Mouse (Mus musculus) liver, embryonic 16.5 days (tissue): ENCODE results near the gene Cltc. TPM values are rescaled to one million over a fixed set of nuclear protein-coding genes. Genes with fewer than 3 reads are reported as not detected.
A peak's percentile ranks its signal among the peaks of the same experiment; 100 is the strongest.

Experiments
- ATAC-seq: fragments of 200-750 bp; cut with Nextera tagmentation; 2 replicates; pipeline ENCODE4 v1.8.0; 2017; ENCODE audit warnings: low read depth, mild to moderate bottlenecking, moderate number of reproducible peaks, moderate library complexity
- H3K27ac ChIP-seq: fragments of 300-500 bp; sonication (generic); 2 replicates; pipeline ENCODE4 v1.5.1; 2014; ENCODE audit warnings: mild to moderate bottlenecking, low read length
- H3K27me3 ChIP-seq: fragments of 300-500 bp; sonication (generic); 2 replicates; pipeline ENCODE4 v1.6.1; 2014; ENCODE audit warnings: low read depth, low read length, mixed read lengths; ENCODE audit not compliant: control insufficient read depth, insufficient read depth
- H3K36me3 ChIP-seq: fragments of 300-500 bp; sonication (generic); 2 replicates; pipeline ENCODE4 v1.6.1; 2014; ENCODE audit warnings: mild to moderate bottlenecking; ENCODE audit not compliant: control insufficient read depth, insufficient read depth
- H3K4me1 ChIP-seq: fragments of 300-500 bp; sonication (generic); 2 replicates; pipeline ENCODE4 v1.6.1; 2014; ENCODE audit warnings: low read depth, low read length, mixed read lengths; ENCODE audit not compliant: control insufficient read depth
- H3K4me2 ChIP-seq: fragments of 300-500 bp; sonication (generic); 2 replicates; pipeline ENCODE4 v1.6.1; 2014; ENCODE audit warnings: low read depth, low read length, mixed read lengths
- H3K4me3 ChIP-seq: fragments of 300-500 bp; sonication (generic); 2 replicates; pipeline ENCODE4 v1.5.1; 2014; ENCODE audit warnings: low read depth, mild to moderate bottlenecking, low read length
- H3K9ac ChIP-seq: fragments of 300-500 bp; sonication (generic); 2 replicates; pipeline ENCODE4 v1.6.1; 2014; ENCODE audit warnings: low read depth, low read length
- H3K9me3 ChIP-seq: fragments of 300-500 bp; sonication (generic); replicated peaks from 2 replicates; pipeline ENCODE4 v1.6.1; 2016; ENCODE audit warnings: low read length; ENCODE audit not compliant: control insufficient read depth
- WGBS: fragments of 180-500 bp; shearing (Covaris S2); extraction: QIAGEN DNeasy Blood & Tissue Kit; methylation state at CpG from one replicate; pipeline ENCODE4 v1.1.7; 2014; ENCODE audit not compliant: insufficient replicate concordance; 5-methylcytosine and 5-hydroxymethylcytosine counted together
- polyA plus RNA-seq: library from polyadenylated mRNA; unstranded; fragments of >200 nt; fragmentation: Nextera tagmentation; extraction: Ambion mirVana; gene quantifications from 2 replicates; pipeline ENCODE4 v1.2.1, GENCODE M21; 2015

The Cltc gene
- polyA plus RNA-seq, 1 experiment from 2014 or later, result 96.5 TPM

DNA sequence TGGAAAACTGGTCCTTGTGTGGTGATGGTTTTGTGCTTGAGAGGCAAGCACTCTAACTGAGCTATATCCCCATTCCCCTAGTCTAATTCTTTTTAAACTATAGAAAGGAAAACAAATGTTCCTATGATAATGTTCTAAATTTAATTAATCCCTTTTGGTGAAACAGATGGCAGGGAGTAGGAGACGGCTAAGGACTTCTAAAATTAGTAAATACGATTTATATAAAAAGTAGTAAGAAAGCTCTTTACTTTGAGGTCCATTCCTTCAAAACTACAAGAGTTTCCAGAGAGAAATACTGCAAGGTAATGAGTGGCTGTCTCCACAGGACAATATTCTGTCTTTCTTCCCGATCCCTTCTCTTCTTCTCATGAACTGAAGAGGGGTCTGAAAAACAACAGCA is 93.0 kb downstream of the Cltc start:
- peak overlapping the region; percentile 10; the same call in 1 of the 2 replicates for H3K4me3 ChIP-seq
- ATAC-seq, result no peak
- peak overlapping the region; percentile 62 for H3K4me2 ChIP-seq
- peaks cover 12% of the 10 kb centered on the region for H3K36me3 ChIP-seq
- no peaks in the 10 kb centered on the region for H3K9me3 ChIP-seq
- no peaks in the 10 kb centered on the region for H3K27me3 ChIP-seq
- H3K9ac ChIP-seq, result peak overlapping the region; percentile 48; the same call in 1 of the 2 replicates
- peaks cover 46% of the 10 kb centered on the region for H3K4me1 ChIP-seq
- H3K27ac ChIP-seq, result peak overlapping the region; percentile 99
- 79% methylated on average over 3 of the region's 3 CpGs for WGBS

DNA sequence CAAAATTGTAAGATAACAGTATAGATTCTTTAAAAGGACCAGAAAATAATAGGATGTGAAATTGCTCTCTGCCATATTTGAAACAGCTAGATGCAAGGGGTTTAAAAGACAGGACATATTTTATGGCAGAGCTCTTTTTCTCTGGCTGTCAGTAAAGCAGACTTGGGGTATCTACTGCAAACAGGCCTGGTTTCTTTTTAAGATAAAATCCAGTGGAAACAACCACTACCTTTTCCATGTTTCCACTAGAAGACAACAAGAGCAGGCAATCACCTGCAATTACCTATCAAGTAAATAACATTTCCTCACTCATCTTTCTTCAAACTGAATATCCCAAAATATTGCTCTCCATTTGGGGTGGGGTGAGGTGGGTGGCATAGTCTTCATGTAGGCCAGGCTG is 93.4 kb downstream of the Cltc start:
- H3K27me3 ChIP-seq, result no peaks in the 10 kb centered on the region
- H3K36me3 ChIP-seq, result peaks cover 12% of the 10 kb centered on the region
- H3K4me3 ChIP-seq, result peak overlapping the region; percentile 10; the same call in 1 of the 2 replicates
- peaks cover 43% of the 10 kb centered on the region for H3K4me1 ChIP-seq
- peak overlapping the region; percentile 48; the same call in 1 of the 2 replicates for H3K9ac ChIP-seq
- no peaks in the 10 kb centered on the region for H3K9me3 ChIP-seq
- peak overlapping the region; percentile 99 for H3K27ac ChIP-seq
- ATAC-seq, result peak; percentile 55
- peak overlapping the region; percentile 62 for H3K4me2 ChIP-seq

DNA sequence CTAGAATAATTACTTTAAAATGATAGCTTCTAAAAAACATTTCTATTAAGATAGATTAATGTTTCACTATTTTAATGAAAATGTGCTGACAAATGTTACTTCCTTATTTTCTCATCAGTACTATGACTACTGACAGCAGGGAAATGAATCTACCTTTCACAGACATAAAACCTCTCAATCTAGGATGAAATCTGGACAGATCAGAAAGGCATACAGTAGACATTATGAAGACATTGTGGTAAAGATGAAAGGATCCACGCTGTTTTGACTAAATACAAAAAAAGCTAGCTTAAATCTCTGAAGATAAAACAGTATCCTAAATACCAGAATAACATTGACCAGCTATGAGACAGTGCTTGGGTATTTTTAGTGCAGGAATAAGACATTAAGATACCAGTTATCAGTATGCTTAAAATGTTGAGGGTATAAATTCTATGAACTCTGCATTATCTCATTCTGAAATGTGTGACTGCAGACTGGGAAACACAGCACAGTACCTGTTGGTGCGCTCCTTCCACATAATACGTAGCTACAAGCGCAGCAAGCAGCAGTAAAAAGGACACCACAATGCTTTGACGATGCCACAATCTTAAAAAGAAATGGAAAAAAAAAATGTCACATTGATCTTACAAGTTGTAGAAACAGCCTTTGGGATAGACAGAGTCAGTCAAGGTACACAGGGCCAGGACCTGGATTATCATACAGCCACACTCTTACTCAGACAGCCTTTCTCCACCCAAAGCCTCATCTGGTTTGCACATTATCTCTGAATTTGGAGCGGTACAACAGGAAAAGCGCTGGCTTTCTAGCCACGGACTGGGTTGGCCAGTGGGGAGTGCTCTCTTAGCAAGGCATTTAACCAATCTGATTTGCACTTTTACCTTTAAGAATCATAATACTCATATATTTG is 94.1 kb downstream of the Cltc start:
- WGBS, result 24% methylated on average over 8 of the region's 8 CpGs
- H3K4me1 ChIP-seq, result peaks cover 43% of the 10 kb centered on the region
- ATAC-seq, result peak; percentile 96
- peak overlapping the region; percentile 99 for H3K27ac ChIP-seq
- H3K9me3 ChIP-seq, result no peaks in the 10 kb centered on the region
- peak overlapping the region; percentile 37 for H3K4me3 ChIP-seq
- no peaks in the 10 kb centered on the region for H3K27me3 ChIP-seq
- peaks cover 12% of the 10 kb centered on the region for H3K36me3 ChIP-seq
- H3K4me2 ChIP-seq, result peak overlapping the region; percentile 62
- peak overlapping the region; percentile 49 for H3K9ac ChIP-seq

GRCm38 (mm10) chr11:86657863-86658262 is 99.5 kb downstream of the Cltc start:
- Histone ChIP-seq H3K4me1 (peaks cover 22% of the 10 kb centered on the region), H3K9me3 (no peaks in the 10 kb centered on the region), H3K27me3 (no peaks in the 10 kb centered on the region), H3K36me3 (peaks cover 17% of the 10 kb centered on the region), H3K4me3 (no peak overlapping the region), H3K4me2 (no peak overlapping the region), H3K27ac (peak overlapping the region; percentile 68; the same call in 1 of the 2 replicates), H3K9ac (no peak overlapping the region)
- ATAC-seq, result peak; percentile 57; the same call in 1 of the 2 replicates

GRCm38 (mm10) chr11:86656849-86657567 is 100.4 kb downstream of the Cltc start:
- peak overlapping the region; percentile 32 for H3K4me2 ChIP-seq
- H3K27ac ChIP-seq, result peak overlapping the region; percentile 86
- peak; percentile 78 for ATAC-seq

DNA sequence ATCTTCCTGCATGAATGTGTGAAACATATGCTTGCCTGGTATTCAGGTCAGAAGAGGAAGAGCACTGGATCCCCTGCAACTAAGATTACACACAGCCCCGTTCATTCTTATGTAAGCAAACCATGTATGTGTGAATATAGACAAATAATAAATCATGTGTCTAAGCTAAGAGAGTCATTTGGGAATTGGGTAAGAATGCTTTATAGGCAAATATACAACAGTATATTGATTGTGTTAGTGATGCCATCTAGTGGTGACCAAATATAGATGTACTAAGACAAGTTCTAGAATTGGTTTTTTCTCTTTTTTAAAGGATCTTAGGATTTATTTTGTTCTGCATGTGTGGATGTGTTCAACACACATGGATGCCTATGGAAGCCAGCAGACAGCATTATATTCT is 101.7 kb downstream of the Cltc start:
- WGBS, result 37% methylated on average over 1 of the region's 1 CpGs
- no peaks in the 10 kb centered on the region for H3K9me3 ChIP-seq
- H3K4me3 ChIP-seq, result no peak overlapping the region
- no peak overlapping the region for H3K4me2 ChIP-seq
- H3K9ac ChIP-seq, result no peak overlapping the region
- ATAC-seq, result no peak
- H3K36me3 ChIP-seq, result peaks cover 10% of the 10 kb centered on the region
- H3K27me3 ChIP-seq, result no peaks in the 10 kb centered on the region
- no peak overlapping the region for H3K27ac ChIP-seq
- H3K4me1 ChIP-seq, result peaks cover 13% of the 10 kb centered on the region

More at GRCm38 (mm10) chr11:86656849-86657567, 100.4 kb downstream of the Cltc start:
- H3K4me3 ChIP-seq, result no peak overlapping the region
- H3K4me1 ChIP-seq, result peaks cover 16% of the 10 kb centered on the region
- 39% methylated on average over 4 of the region's 4 CpGs for WGBS
- H3K36me3 ChIP-seq, result peaks cover 19% of the 10 kb centered on the region
- no peaks in the 10 kb centered on the region for H3K9me3 ChIP-seq
- H3K27me3 ChIP-seq, result no peaks in the 10 kb centered on the region
- H3K9ac ChIP-seq, result peak overlapping the region; percentile 30; the same call in 1 of the 2 replicates

- Histone ChIP-seq H3K27me3 (no peaks in the 10 kb centered on the region), H3K9me3 (no peaks in the 10 kb centered on the region), H3K9ac (no peak overlapping the region), H3K4me2 (no peak overlapping the region), H3K4me1 (peaks cover 13% of the 10 kb centered on the region), H3K4me3 (no peak overlapping the region), H3K27ac (0 out of 2 replicates have a peak overlapping the region, but pooled peaks have one; percentile 2), H3K36me3 (peaks cover 7% of the 10 kb centered on the region)
- ATAC-seq, result no peak
- WGBS, result 77% methylated on average over 4 of the region's 4 CpGs
Observed at GRCm38 (mm10) chr11:86654096-86654495, 103.3 kb downstream of the Cltc start.

DNA sequence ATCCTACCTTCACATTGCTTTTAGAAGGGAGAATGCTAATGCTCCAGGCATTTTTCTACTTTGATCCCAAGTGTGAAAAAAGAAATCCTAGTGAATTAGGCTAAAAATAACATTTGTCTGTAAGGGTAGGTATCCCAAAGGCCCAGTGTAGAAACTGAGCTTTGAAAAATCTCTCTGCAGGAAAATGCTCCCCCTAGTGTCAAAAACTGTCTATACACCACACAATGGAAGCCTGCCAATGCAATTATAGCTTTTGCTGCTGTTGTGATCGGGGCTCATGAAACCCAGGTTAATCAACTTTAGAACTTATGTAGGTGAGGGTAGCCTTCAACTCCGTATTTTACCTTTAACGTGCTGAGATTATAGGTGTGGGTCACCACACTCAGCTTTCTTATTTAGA is 103.9 kb downstream of the Cltc start:
- Histone ChIP-seq H3K27ac (no peak overlapping the region), H3K4me3 (no peak overlapping the region), H3K4me2 (no peak overlapping the region), H3K4me1 (peaks cover 11% of the 10 kb centered on the region), H3K36me3 (peaks cover 7% of the 10 kb centered on the region), H3K27me3 (no peaks in the 10 kb centered on the region), H3K9ac (no peak overlapping the region), H3K9me3 (no peaks in the 10 kb centered on the region)
- ATAC-seq, result no peak
- WGBS, result 30% methylated on average over 3 of the region's 3 CpGs
